Mouse (Mus musculus): ENCODE measurements around the gene Prkacb. TPM values are rescaled to one million over a fixed set of nuclear protein-coding genes. Genes with fewer than 3 reads are reported as not detected.
"Not testable (repeated sequence)": the region's sequence is repeated elsewhere in the genome, so short reads cannot be mapped to it uniquely, and the experiment has no call there.

Gene Prkacb
- total RNA-seq, 4 experiments from 2014 or later: 401 to 436 (median 430) TPM

DNA sequence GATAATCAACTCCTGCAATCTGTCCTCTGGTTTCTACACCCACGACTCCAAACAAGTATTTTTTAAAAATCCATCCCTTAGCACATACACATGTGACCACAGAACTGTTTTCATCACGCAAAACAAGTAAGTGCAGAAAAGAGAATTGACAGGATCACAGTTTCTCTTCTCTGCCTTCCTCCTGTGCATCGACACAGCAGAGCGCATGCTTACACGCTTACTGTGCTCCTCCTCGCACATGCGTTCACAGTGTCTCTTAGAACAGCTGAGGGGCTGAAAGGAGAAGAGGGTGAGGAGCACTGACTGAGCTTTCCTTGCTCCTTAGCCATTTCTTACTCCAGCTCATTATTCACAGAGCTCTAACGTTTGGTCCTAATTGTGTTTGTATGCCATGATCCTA lies 33.9 kb downstream of the Prkacb start:
- no peak for DNase-seq (ENCODE audit: low spot score in 2 of 2)

DNA sequence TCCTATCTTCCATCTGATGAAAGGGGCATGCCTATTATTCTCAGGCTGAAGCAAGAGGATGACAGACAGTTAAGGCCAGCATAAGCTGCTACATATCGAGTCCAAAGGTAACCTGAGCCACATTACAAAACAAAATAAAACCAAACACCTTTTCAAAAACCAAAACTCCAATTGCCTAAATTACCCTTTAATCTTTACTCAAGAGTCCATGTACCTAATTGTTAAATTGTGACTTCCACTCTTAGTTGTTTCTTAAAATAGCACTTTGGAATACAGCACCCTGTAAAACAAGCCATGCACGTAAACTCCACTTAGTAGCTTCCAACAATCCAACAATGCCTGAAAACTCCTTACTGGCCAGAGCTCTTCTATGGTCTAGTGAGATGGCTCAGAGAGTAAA lies 34.3 kb downstream of the Prkacb start:
- no peak for DNase-seq (ENCODE audit: low spot score in 2 of 2)

DNA sequence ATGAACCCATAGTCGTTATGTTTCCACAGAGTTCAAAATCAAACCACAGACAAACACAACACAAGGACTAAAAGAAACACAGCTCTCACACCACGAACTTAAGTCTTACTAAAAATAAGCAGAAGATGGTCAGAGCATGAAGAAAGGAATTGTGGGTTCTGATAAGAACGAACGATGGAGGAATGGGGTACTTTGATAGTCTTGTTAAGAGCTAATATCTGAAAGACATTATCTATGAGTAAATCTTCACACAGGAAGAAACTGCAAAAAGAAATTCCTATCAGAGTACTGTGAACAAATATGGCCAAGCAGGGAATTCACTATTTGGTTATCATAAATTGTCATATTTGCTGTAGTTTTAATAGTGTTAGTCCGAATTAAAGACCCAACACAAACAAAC lies 36.1 kb downstream of the Prkacb start:
- DNase-seq (ENCODE audit: low spot score in 2 of 2): no peak

DNA sequence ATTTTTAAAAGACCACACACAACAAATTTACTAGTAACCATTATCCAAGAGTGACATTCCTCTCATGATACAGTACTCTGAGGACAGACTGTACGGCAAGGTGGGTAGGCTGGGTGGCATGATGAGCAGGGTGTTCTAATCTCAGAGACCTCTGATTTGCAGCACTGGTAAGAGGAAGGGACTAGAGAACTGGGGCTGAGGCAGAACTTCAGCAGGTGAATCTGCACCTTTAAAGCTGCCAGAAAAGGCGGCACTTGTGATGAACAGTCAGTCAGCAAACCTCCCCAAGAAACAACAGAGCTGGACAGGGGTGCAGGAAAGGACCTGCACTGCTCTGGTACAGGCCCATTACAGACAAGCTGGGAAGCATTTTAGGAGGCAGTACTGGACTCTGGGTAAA lies 41.9 kb downstream of the Prkacb start:
- DNase-seq (ENCODE audit: low spot score in 2 of 2): no peak

DNA sequence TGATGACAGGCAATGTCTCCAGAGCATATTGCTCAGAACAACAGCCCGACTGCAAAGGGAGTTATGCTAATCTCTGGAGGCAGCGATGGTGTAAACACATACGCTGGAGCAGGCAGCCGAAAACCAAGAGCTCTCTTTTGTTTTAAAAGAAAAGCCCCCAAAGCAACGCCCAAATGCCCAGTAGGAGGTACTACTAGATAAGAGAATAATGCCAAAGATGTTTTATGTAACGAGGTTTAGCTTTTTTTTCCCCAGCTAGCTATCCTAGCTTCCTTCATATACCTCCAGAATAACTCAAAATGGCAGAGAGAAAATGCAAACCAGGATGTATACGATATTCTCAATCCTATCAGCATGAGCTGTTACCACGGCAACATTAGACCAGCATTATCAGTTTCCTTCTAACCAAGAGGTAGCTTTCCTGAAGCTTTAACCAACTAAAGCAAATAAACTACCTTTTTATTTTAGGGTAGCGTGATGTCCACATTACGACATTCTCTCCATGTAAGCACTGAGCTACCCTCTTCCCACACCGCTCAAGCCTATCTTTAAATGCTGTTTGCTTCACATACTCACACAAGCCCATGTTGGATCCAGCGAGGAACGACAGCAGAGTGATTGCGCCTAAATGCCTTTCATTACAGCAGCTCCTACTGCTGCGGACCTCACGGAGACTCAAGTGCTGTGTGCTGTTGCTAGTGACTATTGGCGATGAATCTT lies 42.7 kb downstream of the Prkacb start:
- DNase-seq (ENCODE audit: low spot score in 2 of 2): peak; percentile 54 to 55

DNA sequence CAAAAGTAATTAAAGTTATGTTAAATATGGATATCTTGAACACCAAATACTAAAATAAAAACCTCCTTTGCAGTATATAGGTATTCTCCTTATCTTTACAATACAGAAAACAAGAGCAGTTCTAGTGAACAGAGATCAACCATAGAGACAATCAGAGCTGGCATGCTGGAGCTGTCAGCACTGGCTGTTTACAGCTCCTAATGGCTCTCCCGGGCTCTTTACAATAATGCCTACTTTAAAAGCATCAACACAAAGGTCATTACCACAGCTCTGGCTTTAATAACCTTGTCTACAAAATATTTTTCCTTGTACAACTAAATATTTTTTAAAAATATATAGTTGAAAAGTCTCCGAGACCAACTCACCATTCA lies 43.2 kb downstream of the Prkacb start:
- DNase-seq (ENCODE audit: low spot score in 2 of 2): no peak

DNA sequence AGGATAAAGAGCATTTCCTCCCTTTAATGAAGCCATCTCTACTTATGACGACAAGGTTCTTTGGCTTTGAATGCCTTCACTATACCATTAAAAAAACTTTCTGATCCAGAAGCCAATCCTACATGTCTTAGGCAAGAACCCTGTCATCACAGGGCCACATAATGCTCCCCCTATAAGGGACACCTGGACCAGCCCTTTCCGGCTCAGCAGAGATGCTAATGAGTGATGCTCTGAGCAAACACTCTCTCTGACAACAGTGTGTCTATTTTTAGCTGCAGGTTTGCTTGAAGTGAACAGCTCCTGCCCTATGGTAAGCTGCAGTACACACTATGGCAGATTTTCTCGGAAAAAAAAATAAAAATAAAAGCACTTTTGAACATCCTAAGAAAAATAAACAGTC lies 43.9 kb downstream of the Prkacb start:
- DNase-seq (ENCODE audit: low spot score in 2 of 2): peak in 1 of 2 experiments; percentile 59

GRCm38 (mm10) chr3:146768360-146768759 lies 44.4 kb downstream of the Prkacb start:
- DNase-seq (ENCODE audit: low spot score in 2 of 2): no peak

GRCm38 (mm10) chr3:146766701-146767181 lies 46.0 kb downstream of the Prkacb start:
- no peak for DNase-seq (ENCODE audit: low spot score in 2 of 2)

- no peak for DNase-seq (ENCODE audit: low spot score in 2 of 2)
These were observed 46.7 kb downstream of the Prkacb start for GRCm38 (mm10) chr3:146766071-146766605.

DNA sequence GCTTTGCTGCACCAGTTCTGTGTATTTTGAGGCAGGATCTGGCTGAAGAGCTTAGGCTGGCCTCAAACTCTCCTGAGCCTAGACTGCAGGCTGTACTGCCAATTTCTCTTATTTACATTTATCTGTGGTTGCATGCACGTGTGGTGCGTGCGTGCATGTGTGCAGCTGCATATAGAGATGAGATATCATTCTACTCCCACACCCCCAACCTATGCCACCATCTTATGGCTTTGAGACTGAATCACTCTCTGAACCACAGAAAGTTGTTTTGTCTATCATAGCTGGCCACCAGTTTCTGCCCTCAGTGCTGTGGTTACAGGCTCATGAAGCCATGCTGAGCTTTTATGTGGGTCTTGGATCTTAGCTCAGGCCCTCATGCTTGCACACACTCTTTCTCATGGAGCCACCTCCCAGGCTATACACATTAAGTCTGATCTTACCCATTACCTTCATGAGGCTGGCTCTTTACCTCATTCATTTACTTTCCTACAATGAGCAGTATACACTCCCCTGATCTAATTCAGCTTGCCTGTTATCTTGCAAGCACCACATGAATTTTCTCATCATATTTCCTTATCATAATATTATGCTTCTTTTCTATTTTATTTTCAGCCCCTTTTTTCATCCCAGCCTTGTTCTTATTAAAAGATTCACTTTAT lies 47.8 kb downstream of the Prkacb start:
- no peak for DNase-seq (ENCODE audit: low spot score in 2 of 2)

GRCm38 (mm10) chr3:146763054-146763453 lies 49.7 kb downstream of the Prkacb start:
- not testable (repeated sequence) for DNase-seq (ENCODE audit: low spot score in 2 of 2)

DNA sequence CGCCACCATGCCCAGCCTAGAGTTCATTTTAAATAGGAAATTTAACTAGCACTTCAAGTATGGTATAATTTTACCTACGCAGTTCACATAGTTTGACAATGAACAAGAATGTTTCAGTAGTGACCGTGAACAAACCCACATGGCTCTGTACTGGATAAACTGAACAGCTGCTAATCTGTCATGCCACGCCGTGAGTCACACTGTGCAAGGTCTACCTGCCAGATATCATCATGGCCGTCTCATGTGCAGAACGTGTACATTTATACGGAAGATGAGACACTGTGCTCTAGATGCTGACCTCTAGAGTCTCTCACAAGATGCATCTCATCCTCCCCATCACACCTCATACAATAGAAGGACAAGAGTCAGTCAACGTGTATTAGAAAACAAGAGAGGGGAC lies 51.5 kb downstream of the Prkacb start:
- no peak for DNase-seq (ENCODE audit: low spot score in 2 of 2)

GRCm38 (mm10) chr3:146757970-146758960 lies 54.5 kb downstream of the Prkacb start:
- no peak for DNase-seq (ENCODE audit: low spot score in 2 of 2)

DNA sequence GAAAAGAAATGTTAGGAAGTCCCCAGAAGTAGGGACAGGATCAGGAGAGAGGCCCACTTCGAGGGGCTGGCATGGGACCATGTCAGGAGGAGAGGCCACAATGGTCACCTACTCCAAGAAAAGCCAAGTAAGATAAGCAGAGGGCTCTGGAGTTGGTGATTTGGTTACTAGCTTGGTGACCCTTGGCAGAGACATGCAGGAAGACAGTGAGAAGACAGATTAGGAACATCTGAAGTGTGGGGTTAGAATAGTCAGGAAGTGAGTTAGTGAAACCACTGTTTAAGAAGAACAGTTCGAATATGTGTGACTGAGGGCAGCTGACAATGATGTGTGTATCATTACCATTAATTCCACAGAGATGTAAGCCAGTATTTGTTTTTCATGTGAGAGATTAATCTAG lies 58.5 kb downstream of the Prkacb start:
- no peak for DNase-seq (ENCODE audit: low spot score in 2 of 2)

GRCm38 (mm10) chr3:146741564-146742202 lies 71.1 kb downstream of the Prkacb start:
- DNase-seq (ENCODE audit: low spot score in 2 of 2): no peak

- no peak for DNase-seq (ENCODE audit: low spot score in 2 of 2)
These were observed 71.6 kb downstream of the Prkacb start for GRCm38 (mm10) chr3:146741158-146741557.

DNA sequence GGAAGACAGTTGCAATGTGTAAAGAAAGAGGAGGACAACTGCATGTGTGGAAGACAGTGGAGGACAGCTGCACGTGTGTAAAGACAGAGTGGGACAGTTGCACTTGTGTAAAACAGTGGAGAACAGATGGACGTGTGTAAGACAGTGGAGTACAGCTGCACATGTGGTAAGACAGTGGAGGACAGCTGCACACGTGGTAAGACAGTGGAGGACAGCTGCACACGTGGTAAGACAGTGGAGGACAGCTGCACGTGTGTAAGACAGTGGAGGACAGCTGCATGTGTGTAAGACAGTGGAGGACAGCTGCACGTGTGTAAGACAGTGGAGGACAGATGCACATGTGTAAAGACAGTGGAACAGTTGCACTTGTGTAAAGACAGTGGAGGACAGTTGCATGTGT lies 76.6 kb downstream of the Prkacb start:
- DNase-seq (ENCODE audit: low spot score in 2 of 2): not testable (repeated sequence)

- no peak for DNase-seq (ENCODE audit: low spot score in 2 of 2)
These were observed 77.1 kb downstream of the Prkacb start for GRCm38 (mm10) chr3:146735657-146736056.

DNA sequence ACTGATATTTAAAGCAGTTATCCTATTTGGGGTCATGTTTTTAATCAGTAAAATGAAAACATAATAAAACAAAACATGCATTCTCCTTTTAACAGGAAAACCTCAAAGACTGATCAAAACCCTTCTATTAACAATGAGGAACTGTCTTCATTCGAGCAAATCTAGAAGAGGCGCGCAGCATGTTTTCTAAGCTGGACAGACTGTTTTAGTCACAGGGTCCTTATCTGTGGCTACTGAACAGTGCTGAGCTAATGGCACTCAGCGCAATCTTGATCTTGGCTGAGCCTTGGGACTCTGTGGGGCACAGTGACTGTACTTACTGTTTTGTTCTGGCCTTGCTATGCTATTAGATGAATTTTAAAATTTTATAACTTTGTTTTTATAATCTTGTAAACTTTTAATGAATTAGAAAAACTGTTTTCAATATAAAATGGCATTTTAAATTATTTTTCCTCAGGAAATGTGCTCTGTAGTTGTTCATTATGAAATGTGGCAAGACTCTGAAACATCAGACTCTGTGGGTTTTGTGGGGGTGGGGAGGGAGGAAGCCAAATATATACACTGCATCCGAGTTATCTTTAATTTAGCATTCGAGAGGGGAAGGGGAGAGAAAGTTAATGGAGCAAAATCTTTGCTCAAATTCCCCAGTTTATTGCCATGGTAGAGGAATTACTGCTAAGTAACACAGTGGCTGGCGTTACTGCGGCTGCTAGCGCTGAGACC lies 77.7 kb downstream of the Prkacb start:
- DNase-seq (ENCODE audit: low spot score in 2 of 2): no peak
